Mouse (Mus musculus): ENCODE data around the gene Fxyd5. TPM values are rescaled to one million over a fixed set of nuclear protein-coding genes. Genes with fewer than 3 reads are reported as not detected.

Gene Fxyd5
- polyA plus RNA-seq, 1 experiment from 2014 or later = 14.7 TPM

DNA sequence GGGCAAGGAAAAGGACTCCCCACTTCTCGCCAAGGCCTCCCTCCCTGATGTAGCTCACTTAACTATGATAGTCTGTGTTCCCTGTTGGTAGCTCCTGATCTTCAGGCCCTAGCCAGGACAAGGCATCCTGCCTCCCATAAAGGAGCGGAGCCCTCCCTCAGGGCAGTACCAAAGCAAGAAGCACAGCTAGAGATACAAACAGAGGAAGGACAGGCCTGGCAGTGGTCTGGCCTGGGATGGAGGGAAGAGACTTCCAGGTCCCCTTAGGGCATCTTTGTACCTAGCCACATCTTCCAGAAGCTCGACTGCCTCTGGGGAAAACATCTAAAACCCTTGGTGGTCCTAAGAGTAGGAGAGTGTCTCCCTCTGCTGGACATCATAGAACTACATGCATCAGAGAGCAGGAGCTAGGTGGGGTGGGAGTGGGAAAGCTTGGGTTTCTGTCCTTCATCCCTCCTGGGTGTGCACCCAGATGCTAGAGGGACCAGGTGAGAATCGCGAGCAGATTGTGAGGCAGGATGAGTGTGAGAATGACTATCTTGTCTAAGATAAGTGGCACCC lies 35.7 kb upstream of the Fxyd5 start:
- peak; percentile 46 for ATAC-seq (replicated peaks)
- Histone ChIP-seq H3K27me3 (no peaks in the 10 kb centered on the region), H3K4me2 (replicated peaks) (no peak overlapping the region), H3K27ac (replicated peaks) (no peak overlapping the region), H3K4me3 (no peak overlapping the region), H3K4me1 (no peaks in the 10 kb centered on the region), H3K9ac (replicated peaks) (no peak overlapping the region), H3K36me3 (no peaks in the 10 kb centered on the region), H3K9me3 (no peaks in the 10 kb centered on the region)
- WGBS = 56% methylated on average over 5 of the region's 5 CpGs

DNA sequence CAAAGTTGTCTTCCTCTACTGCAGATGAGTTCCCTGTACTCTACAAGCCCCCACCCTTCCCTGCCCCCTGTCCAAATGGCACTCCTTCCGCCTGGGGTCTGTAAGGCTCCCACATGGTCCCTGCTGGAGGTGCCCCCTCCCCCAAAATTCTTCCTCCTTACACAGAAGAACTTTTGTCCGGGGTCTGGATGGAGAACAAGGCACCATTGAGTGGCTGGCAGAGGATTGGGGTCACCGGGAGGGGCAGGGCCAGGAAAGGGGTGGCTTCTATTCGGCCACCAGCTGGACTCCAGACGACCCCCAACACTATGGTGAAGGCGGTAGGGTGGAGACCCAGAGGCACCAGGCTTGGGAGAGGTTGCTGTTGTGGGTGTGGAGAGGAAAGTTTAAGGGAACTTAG lies 35.2 kb upstream of the Fxyd5 start:
- H3K9ac ChIP-seq (replicated peaks) = no peak overlapping the region
- no peaks in the 10 kb centered on the region for H3K36me3 ChIP-seq
- 51% methylated on average over 6 of the region's 6 CpGs for WGBS
- no peaks in the 10 kb centered on the region for H3K27me3 ChIP-seq
- H3K4me2 ChIP-seq (replicated peaks) = no peak overlapping the region
- ATAC-seq (replicated peaks) = peak; percentile 54; the same call in 1 of the 2 replicates
- H3K9me3 ChIP-seq = no peaks in the 10 kb centered on the region
- no peaks in the 10 kb centered on the region for H3K4me1 ChIP-seq
- H3K27ac ChIP-seq (replicated peaks) = no peak overlapping the region
- no peak overlapping the region for H3K4me3 ChIP-seq

DNA sequence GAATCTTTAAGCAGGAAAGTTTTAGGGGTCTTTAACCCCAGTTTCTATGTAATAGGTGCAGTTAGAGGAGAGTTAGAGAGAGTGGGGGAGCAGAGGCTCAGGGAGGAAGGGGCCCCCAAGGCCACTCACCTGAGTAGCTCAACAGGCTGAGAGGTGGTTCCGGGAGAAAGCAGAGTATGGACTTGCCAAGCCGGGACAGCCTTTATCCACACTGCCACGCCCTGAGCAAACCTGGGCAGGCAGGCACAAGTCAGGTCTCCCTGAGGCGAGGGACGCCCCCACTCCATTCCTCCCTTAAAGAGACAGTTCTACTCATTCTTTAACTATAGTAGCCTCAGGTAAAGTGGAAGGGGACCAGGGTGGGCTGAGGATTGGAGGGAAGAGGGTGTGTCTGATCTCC lies 34.2 kb upstream of the Fxyd5 start, which contains the start of gene Fxyd3:
Gene Fxyd3, minus strand, starts transcription at position 213 of the 400 bp plus-strand sequence.
- Histone ChIP-seq H3K4me1 (no peaks in the 10 kb centered on the region), H3K36me3 (no peaks in the 10 kb centered on the region), H3K27me3 (no peaks in the 10 kb centered on the region), H3K4me3 (no peak within 1 kb of the TSS), H3K9me3 (no peaks in the 10 kb centered on the region), H3K27ac (replicated peaks) (no peak within 1 kb of the TSS), H3K4me2 (replicated peaks) (no peak within 1 kb of the TSS), H3K9ac (replicated peaks) (no peak within 1 kb of the TSS)
- 68% methylated on average over 5 of the region's 5 CpGs for WGBS
- ATAC-seq (replicated peaks) = no peak

DNA sequence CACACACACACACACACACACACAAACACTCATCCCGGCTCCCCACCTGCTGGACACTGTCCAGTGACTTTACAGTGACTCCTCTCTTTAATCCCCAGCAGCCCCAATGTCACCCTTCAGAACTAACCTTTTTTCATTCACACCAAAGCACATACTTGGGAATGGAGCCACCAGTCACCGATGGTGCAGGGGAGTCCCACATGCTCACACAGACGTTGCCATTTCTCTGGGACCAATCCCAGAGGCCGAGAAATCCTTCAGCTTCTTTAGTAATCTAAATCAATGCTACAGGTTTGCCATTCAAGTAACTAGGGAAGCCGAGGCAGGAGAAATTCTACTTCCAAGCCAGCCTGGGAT lies 32.4 kb upstream of the Fxyd5 start:
- 71% methylated on average over 5 of the region's 5 CpGs for WGBS
- Histone ChIP-seq H3K4me1 (0 out of 2 replicates have a peak, but pooled peaks cover 6% of the 10 kb centered on the region), H3K36me3 (no peaks in the 10 kb centered on the region), H3K4me3 (no peak overlapping the region), H3K4me2 (replicated peaks) (no peak overlapping the region), H3K9ac (replicated peaks) (no peak overlapping the region), H3K9me3 (no peaks in the 10 kb centered on the region), H3K27ac (replicated peaks) (no peak overlapping the region), H3K27me3 (no peaks in the 10 kb centered on the region)
- no peak for ATAC-seq (replicated peaks)

DNA sequence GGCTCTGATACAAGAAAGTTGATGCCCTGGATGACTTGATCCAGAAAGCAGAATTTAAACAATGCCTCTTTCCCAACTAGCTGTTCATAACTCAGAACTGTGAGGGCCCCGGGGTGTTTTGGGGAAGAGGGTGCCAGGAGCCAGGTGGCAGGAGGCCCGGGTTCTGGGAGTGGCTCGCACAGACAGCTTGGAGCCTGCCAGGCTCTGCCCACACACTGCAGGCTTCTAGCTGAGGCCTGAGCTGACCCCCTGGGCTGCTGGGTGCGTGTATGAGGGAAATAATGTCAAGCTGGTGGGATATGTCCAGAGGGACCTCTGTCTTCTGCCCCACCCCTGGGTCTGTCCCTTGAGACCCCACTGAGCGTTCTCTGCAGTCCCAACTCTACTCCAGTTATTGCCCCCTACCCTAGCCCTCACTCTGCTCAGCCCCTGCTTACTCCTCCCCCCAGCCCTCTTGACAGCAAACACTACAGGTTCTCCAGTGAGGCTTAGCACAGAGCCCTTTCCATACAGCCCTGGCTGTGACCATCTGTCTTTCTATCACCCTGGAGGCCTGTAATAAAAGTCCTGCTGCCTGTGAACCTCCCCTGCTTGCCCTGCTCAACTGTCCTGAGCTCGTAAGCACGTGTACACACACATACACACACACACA lies 31.9 kb upstream of the Fxyd5 start:
- Histone ChIP-seq H3K36me3 (no peaks in the 10 kb centered on the region), H3K9me3 (no peaks in the 10 kb centered on the region), H3K27me3 (no peaks in the 10 kb centered on the region), H3K27ac (replicated peaks) (no peak overlapping the region), H3K4me3 (no peak overlapping the region), H3K4me1 (0 out of 2 replicates have a peak, but pooled peaks cover 6% of the 10 kb centered on the region), H3K4me2 (replicated peaks) (no peak overlapping the region), H3K9ac (replicated peaks) (no peak overlapping the region)
- no peak for ATAC-seq (replicated peaks)
- 69% methylated on average over 7 of the region's 7 CpGs for WGBS

DNA sequence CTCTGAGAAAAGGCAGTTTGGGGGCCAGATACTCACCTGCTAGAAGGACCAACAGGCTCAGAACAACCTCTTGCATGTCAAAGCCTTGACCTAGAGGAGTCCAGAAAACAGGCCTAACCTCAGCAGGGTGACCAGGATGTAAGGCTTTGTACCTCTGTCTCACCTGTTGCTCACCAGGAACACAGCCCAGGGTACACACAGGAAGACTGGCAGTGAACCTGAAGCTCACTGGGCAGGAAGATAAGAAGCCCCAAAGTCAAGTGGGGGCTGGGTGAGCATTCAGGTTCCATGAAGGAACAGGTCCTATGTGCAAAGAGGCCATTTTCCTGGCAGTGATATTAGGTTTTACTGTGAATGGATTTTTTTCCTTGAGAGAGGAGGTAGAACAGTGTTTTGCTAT lies 31.3 kb upstream of the Fxyd5 start:
- Histone ChIP-seq H3K36me3 (no peaks in the 10 kb centered on the region), H3K27ac (replicated peaks) (no peak overlapping the region), H3K9me3 (no peaks in the 10 kb centered on the region), H3K4me1 (0 out of 2 replicates have a peak, but pooled peaks cover 6% of the 10 kb centered on the region), H3K27me3 (no peaks in the 10 kb centered on the region), H3K4me3 (no peak overlapping the region), H3K9ac (replicated peaks) (no peak overlapping the region), H3K4me2 (replicated peaks) (no peak overlapping the region)
- no peak for ATAC-seq (replicated peaks)

DNA sequence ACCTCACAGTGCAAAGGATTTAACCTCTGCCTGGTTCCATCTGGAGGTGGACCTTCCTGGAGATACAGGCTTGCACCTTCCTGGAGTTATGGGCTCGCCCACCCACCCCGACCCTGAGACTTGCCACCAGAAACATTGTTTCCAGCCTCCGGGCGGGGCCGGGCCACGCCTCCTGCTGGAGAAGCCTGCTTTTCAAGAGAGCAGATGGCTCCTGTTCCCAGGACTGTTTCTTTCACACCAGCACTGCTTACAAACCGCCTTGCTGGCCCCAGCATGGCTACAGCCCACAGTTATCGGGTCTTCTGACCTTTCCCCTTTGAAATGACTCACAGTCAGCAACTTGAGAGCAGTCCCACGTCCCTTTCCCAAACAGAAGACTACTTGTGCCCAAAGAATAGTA lies 30.0 kb upstream of the Fxyd5 start:
- Histone ChIP-seq H3K9me3 (no peaks in the 10 kb centered on the region), H3K27ac (replicated peaks) (no peak overlapping the region), H3K9ac (replicated peaks) (no peak overlapping the region), H3K4me2 (replicated peaks) (no peak overlapping the region), H3K4me1 (0 out of 2 replicates have a peak, but pooled peaks cover 6% of the 10 kb centered on the region), H3K27me3 (no peaks in the 10 kb centered on the region), H3K36me3 (no peaks in the 10 kb centered on the region), H3K4me3 (no peak overlapping the region)
- 65% methylated on average over 9 of the region's 9 CpGs for WGBS
- ATAC-seq (replicated peaks) = no peak

DNA sequence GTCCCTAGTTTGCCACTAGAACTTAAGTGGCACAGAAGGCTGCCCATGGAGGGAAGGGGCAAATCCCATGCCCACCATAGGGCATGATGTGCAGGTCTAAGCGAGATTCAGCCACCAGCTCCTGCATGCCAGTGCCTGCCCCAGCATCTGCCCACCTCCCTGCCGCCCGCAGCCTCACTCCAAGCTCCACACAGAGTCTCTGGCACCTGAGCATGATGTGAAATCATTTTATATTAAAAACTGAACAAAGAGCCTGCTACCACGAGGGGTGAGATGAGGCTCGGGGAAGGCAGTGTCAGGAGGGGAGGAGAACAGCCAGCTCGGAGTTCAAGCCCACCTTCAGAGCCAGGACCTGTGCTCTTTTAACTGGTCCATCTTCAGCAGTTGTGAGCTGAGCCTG lies 28.0 kb upstream of the Fxyd5 start:
- Histone ChIP-seq H3K36me3 (no peaks in the 10 kb centered on the region), H3K27ac (replicated peaks) (no peak overlapping the region), H3K4me2 (replicated peaks) (no peak overlapping the region), H3K9ac (replicated peaks) (no peak overlapping the region), H3K27me3 (no peaks in the 10 kb centered on the region), H3K4me3 (no peak overlapping the region), H3K9me3 (no peaks in the 10 kb centered on the region), H3K4me1 (0 out of 2 replicates have a peak, but pooled peaks cover 6% of the 10 kb centered on the region)
- WGBS = 81% methylated on average over 6 of the region's 6 CpGs
- no peak for ATAC-seq (replicated peaks)

DNA sequence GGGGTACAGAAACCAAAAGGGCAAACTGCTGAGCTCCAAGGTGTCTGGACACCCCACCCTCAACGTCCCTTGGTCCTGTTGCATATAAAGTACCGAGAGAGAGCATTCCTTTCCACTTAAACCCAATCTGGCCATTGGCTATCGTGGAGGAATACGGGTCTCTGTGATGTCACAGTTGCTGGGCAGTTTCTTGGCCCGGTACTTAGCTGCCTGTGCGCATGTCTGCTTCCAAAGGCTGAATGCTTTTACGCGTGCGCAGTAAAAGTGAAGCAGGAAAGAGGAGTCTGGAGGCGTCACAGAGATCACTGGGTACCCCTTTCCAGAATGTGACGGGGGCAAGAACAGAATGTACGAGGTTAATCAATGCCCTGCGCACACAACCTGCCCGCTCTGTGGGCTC lies 27.2 kb upstream of the Fxyd5 start:
- WGBS = 88% methylated on average over 14 of the region's 14 CpGs
- no peak overlapping the region for H3K27ac ChIP-seq (replicated peaks)
- 0 out of 2 replicates have a peak, but pooled peaks cover 6% of the 10 kb centered on the region for H3K4me1 ChIP-seq
- no peaks in the 10 kb centered on the region for H3K27me3 ChIP-seq
- no peak for ATAC-seq (replicated peaks)
- no peaks in the 10 kb centered on the region for H3K9me3 ChIP-seq
- H3K36me3 ChIP-seq = no peaks in the 10 kb centered on the region
- H3K4me2 ChIP-seq (replicated peaks) = no peak overlapping the region
- no peak overlapping the region for H3K9ac ChIP-seq (replicated peaks)
- no peak overlapping the region for H3K4me3 ChIP-seq

DNA sequence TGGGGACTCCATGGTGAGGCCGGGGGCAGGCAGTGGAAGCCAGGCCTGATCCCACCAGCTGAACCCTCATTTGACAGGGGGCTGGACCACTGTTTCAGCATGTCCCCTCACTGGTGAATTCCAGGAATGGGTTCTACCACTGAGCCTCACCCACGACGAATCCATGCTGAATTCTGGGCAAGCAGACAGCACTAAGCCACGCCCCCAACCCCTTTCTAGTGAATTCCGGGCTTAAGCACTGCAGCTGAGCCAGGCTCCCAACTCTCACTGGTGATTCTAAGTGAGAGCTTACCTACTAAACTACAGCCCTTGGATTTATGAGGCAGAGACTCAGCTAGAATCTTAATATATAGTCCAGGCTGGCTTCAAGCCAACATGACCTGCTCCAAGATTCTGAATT lies 25.6 kb upstream of the Fxyd5 start:
- WGBS = 39% methylated on average over 5 of the region's 5 CpGs
- H3K9me3 ChIP-seq = no peaks in the 10 kb centered on the region
- H3K27ac ChIP-seq (replicated peaks) = no peak overlapping the region
- no peak overlapping the region for H3K4me3 ChIP-seq
- H3K4me2 ChIP-seq (replicated peaks) = no peak overlapping the region
- 0 out of 2 replicates have a peak, but pooled peaks cover 6% of the 10 kb centered on the region for H3K4me1 ChIP-seq
- no peak overlapping the region for H3K9ac ChIP-seq (replicated peaks)
- no peak for ATAC-seq (replicated peaks)
- H3K36me3 ChIP-seq = no peaks in the 10 kb centered on the region
- H3K27me3 ChIP-seq = no peaks in the 10 kb centered on the region

DNA sequence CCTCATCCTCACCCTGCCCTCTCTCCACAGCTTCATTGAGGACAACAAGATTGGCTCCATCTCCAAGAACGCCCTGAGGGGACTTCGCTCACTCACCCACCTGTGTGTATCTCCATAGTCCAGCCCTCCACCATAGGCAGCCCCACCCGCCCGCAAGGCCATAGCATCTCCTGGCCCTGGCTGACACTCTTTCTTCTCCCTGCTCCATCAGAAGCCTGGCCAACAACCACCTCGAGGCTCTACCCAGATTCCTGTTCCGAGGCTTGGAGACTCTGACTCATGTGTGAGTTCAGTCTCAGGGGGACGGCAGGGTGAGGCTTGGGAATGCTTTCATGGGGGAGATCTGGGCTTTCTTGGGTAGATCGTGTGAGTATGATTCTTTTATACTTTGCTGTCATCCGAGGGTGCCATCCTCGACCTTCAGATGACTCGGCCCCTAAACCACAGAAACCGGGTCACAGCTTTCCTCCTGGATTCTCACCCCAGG lies 20.8 kb upstream of the Fxyd5 start:
- Histone ChIP-seq H3K9me3 (no peaks in the 10 kb centered on the region), H3K4me3 (no peak overlapping the region), H3K27me3 (no peaks in the 10 kb centered on the region), H3K9ac (replicated peaks) (no peak overlapping the region), H3K4me2 (replicated peaks) (no peak overlapping the region), H3K4me1 (peaks cover 3% of the 10 kb centered on the region; the same call in 1 of the 2 replicates), H3K27ac (replicated peaks) (no peak overlapping the region), H3K36me3 (no peaks in the 10 kb centered on the region)
- no peak for ATAC-seq (replicated peaks)
- 88% methylated on average over 12 of the region's 12 CpGs for WGBS

DNA sequence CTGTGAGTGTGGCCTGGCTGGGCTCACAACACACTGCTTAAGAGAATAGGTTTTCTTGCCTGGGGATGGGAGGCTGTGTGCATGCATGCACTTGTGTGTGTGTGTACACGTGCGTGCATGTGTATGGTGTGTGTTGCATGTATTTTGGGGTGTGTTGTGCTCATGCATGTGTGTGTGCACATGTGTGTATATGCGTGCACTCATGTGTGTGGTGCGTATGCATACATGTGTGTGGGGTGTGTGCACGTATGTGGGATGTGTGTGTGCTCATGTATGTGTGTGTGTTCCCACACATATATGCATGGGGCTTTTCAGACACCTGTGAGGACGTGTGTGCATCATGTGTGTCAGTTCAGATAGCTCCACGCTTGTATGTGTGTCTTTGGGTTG lies 18.3 kb upstream of the Fxyd5 start:
- Histone ChIP-seq H3K27ac (replicated peaks) (no peak overlapping the region), H3K4me1 (peaks cover 3% of the 10 kb centered on the region; the same call in 1 of the 2 replicates), H3K4me3 (no peak overlapping the region), H3K9ac (replicated peaks) (no peak overlapping the region), H3K27me3 (no peaks in the 10 kb centered on the region), H3K4me2 (replicated peaks) (no peak overlapping the region), H3K9me3 (no peaks in the 10 kb centered on the region), H3K36me3 (no peaks in the 10 kb centered on the region)
- no peak for ATAC-seq (replicated peaks)
- 95% methylated on average over 7 of the region's 7 CpGs for WGBS
